Mouse (Mus musculus) CH12.LX (cell line): ENCODE data around the gene Itpk1. TPM values are rescaled to one million over a fixed set of nuclear protein-coding genes. Genes with fewer than 3 reads are reported as not detected.
A peak's percentile ranks its signal among the peaks of the same experiment; 100 is the strongest.

Source experiments
- DNase-seq: peaks from one replicate; pipeline ENCODE4 v3.0.0-alpha.2; 2013; ENCODE audit errors: extremely low read depth
- H3K27ac ChIP-seq: 2 replicates; pipeline ENCODE4 v1.5.1; 2012; ENCODE audit warnings: low read depth, mild to moderate bottlenecking, control low read depth, moderate library complexity; ENCODE audit not compliant: insufficient read depth
- H3K27me3 ChIP-seq: replicated peaks from 2 replicates; pipeline ENCODE3; 2012; ENCODE audit warnings: inconsistent platforms
- H3K36me3 ChIP-seq, 2 experiments: replicated peaks in 1 of 2; 2 replicates each; pipeline versions ENCODE3 to v1.6.1; 2012; ENCODE audit warnings: inconsistent platforms in 1 of 2, low read length in 1 of 2, mild to moderate bottlenecking in 1 of 2, mixed read lengths in 1 of 2, moderate library complexity in 1 of 2; ENCODE audit not compliant: control insufficient read depth in 1 of 2, insufficient read depth in 1 of 2
- H3K4me1 ChIP-seq, 2 experiments: 2 replicates each; pipeline ENCODE4 v1.6.1; 2012; ENCODE audit warnings: inconsistent platforms in 1 of 2, moderate library complexity in 1 of 2; ENCODE audit not compliant: insufficient read depth in 2 of 2, control insufficient read depth in 1 of 2
- H3K4me2 ChIP-seq: 2 replicates; pipeline ENCODE4 v1.6.1; 2012; ENCODE audit warnings: low read depth, mild to moderate bottlenecking, control low read depth; ENCODE audit not compliant: poor library complexity, insufficient read depth, severe bottlenecking
- H3K4me3 ChIP-seq, 3 experiments: fragments of 150-350 bp in 1 of 3; sonication (generic) in 1 of 3; replicated peaks in 1 of 3; 2 replicates each; pipeline versions ENCODE3 to v1.5.1; 2011 to 2012; ENCODE audit warnings: low read depth in 2 of 3, low read length in 2 of 3, mild to moderate bottlenecking in 2 of 3, moderate library complexity in 2 of 3, control low read depth in 1 of 3, improper control_type of control experiment in 1 of 3, inconsistent platforms in 1 of 3, mixed read lengths in 1 of 3; ENCODE audit not compliant: poor library complexity in 1 of 3
- H3K79me2 ChIP-seq: replicated peaks from 2 replicates; pipeline ENCODE4 v1.6.1; 2012; ENCODE audit warnings: mild to moderate bottlenecking, moderate library complexity; ENCODE audit not compliant: control insufficient read depth, poor library complexity, insufficient read depth, severe bottlenecking; ENCODE audit errors: extremely low read depth
- H3K9ac ChIP-seq: 2 replicates; pipeline ENCODE4 v1.6.1; 2012; ENCODE audit warnings: low read depth, mild to moderate bottlenecking, control low read depth, moderate library complexity; ENCODE audit not compliant: insufficient read depth
- H3K9me3 ChIP-seq: replicated peaks from 2 replicates; pipeline ENCODE3; 2012; ENCODE audit warnings: low read length, inconsistent platforms, mixed read lengths
- CHD1 ChIP-seq: IDR thresholded peaks from 2 replicates; pipeline ENCODE4 v1.6.1; 2012; ENCODE audit warnings: low read depth, low read length, improper control_type of control experiment, inconsistent platforms
- CTCF ChIP-seq, 2 experiments: IDR thresholded peaks in 1 of 2; conservative IDR thresholded peaks in 1 of 2; 2 replicates each; pipeline ENCODE4 v1.5.1; 2011 to 2012; ENCODE audit warnings: low read depth in 2 of 2, low read length in 2 of 2, improper control_type of control experiment in 1 of 2, inconsistent platforms in 1 of 2, mild to moderate bottlenecking in 1 of 2, moderate library complexity in 1 of 2
- E2F4 ChIP-seq: IDR thresholded peaks from 2 replicates; pipeline ENCODE4 v1.6.1; 2011; ENCODE audit warnings: low read depth, low read length, improper control_type of control experiment; ENCODE audit not compliant: insufficient replicate concordance
- ELF1 ChIP-seq: IDR thresholded peaks from 2 replicates; pipeline ENCODE4 v1.6.1; 2014; ENCODE audit warnings: low read depth, mild to moderate bottlenecking, inconsistent platforms, low read length, improper control_type of control experiment
- EP300 ChIP-seq: IDR thresholded peaks from 2 replicates; pipeline ENCODE4 v1.6.1; 2011; ENCODE audit warnings: low read length, improper control_type of control experiment
- HCFC1 ChIP-seq: IDR thresholded peaks from 2 replicates; pipeline ENCODE4 v1.6.1; 2012; ENCODE audit warnings: low read depth, mild to moderate bottlenecking, inconsistent platforms, low read length, improper control_type of control experiment
- IRF4 ChIP-seq: IDR thresholded peaks from 2 replicates; pipeline ENCODE4 v1.6.1; 2014; ENCODE audit warnings: low read depth, mild to moderate bottlenecking, inconsistent platforms, low read length, improper control_type of control experiment
- KAT2A ChIP-seq: IDR thresholded peaks from 2 replicates; pipeline ENCODE4 v1.6.1; 2012; ENCODE audit warnings: low read length, improper control_type of control experiment, inconsistent platforms; ENCODE audit not compliant: insufficient replicate concordance
- MAFK ChIP-seq: IDR thresholded peaks from 2 replicates; pipeline ENCODE4 v1.6.1; 2011; ENCODE audit warnings: low read length, improper control_type of control experiment; ENCODE audit not compliant: insufficient replicate concordance
- MYC ChIP-seq: IDR thresholded peaks from 2 replicates; pipeline ENCODE4 v1.6.1; 2011; ENCODE audit warnings: low read depth, mild to moderate bottlenecking, improper control_type of control experiment, low read length
- NRF1 ChIP-seq: IDR thresholded peaks from 2 replicates; pipeline ENCODE4 v1.6.1; 2014; ENCODE audit warnings: low read depth, mild to moderate bottlenecking, inconsistent platforms, low read length, improper control_type of control experiment, moderate library complexity
- PAX5 ChIP-seq: IDR thresholded peaks from 2 replicates; pipeline ENCODE4 v1.6.1; 2012; ENCODE audit warnings: low read length, inconsistent platforms, mixed read lengths
- RAD21 ChIP-seq: IDR thresholded peaks from 2 replicates; pipeline ENCODE4 v1.6.1; 2011; ENCODE audit warnings: low read depth, mild to moderate bottlenecking, low read length, improper control_type of control experiment, moderate library complexity
- RCOR1 ChIP-seq: conservative IDR thresholded peaks from 2 replicates; pipeline ENCODE4 v1.6.1; 2012; ENCODE audit warnings: low read depth, mild to moderate bottlenecking, inconsistent platforms, low read length, improper control_type of control experiment
- TCF12 ChIP-seq: IDR thresholded peaks from 2 replicates; pipeline ENCODE4 v1.6.1; 2014; ENCODE audit warnings: low read depth, mild to moderate bottlenecking, inconsistent platforms, low read length, improper control_type of control experiment
- UBTF ChIP-seq: IDR thresholded peaks from 2 replicates; pipeline ENCODE4 v1.6.1; 2012; ENCODE audit warnings: low read depth, mild to moderate bottlenecking, inconsistent platforms, low read length, improper control_type of control experiment, moderate library complexity
- USF1 ChIP-seq: IDR thresholded peaks from 2 replicates; pipeline ENCODE4 v1.6.1; 2014; ENCODE audit warnings: low read depth, mild to moderate bottlenecking, inconsistent platforms, low read length, improper control_type of control experiment
- USF2 ChIP-seq: conservative IDR thresholded peaks from 2 replicates; pipeline ENCODE4 v1.6.1; 2011; ENCODE audit warnings: low read depth, low read length, improper control_type of control experiment
- ZKSCAN1 ChIP-seq: IDR thresholded peaks from 2 replicates; pipeline ENCODE4 v1.6.1; 2012; ENCODE audit warnings: low read depth, inconsistent platforms, low read length, improper control_type of control experiment, borderline replicate concordance
- dilution Hi-C: fragments of 300-500 bp; cut with MboI; formaldehyde crosslinking; loops from 2 replicates; pipeline ENCODE4 v1.14.3; 2020; ENCODE audit warnings: low sequenced_read_pairs; ENCODE audit not compliant: extremely low pct_unique_long_range_greater_than_20kb, extremely low pct_ligation_motif_present
- in situ Hi-C: fragments of 300-500 bp; cut with MboI; formaldehyde crosslinking; loops from 3 replicates; pipeline ENCODE4 v1.14.3; 2019; ENCODE audit warnings: low sequenced_read_pairs, low pct_ligation_motif_present, low pct_unique_long_range_greater_than_20kb, mixed read lengths
- polyA plus RNA-seq: library from polyadenylated mRNA; unstranded; fragments of >175 nt; gene quantifications from 2 replicates; pipeline ENCODE4 v1.2.1, GENCODE M21; 2012; ENCODE audit warnings: low read depth; ENCODE audit not compliant: insufficient read length
- total RNA-seq, 2 experiments: library from RNA; depleted of rRNA; stranded (reverse); fragments of 300-350 nt in 1 of 2; fragments of >200 nt in 1 of 2; gene quantifications; 2 replicates each; pipeline ENCODE4 v1.2.3; 2012 to 2014

Gene Itpk1
- total and polyA plus RNA-seq, 3 experiments = 14.0 to 25.1 (median 19.2) TPM

DNA sequence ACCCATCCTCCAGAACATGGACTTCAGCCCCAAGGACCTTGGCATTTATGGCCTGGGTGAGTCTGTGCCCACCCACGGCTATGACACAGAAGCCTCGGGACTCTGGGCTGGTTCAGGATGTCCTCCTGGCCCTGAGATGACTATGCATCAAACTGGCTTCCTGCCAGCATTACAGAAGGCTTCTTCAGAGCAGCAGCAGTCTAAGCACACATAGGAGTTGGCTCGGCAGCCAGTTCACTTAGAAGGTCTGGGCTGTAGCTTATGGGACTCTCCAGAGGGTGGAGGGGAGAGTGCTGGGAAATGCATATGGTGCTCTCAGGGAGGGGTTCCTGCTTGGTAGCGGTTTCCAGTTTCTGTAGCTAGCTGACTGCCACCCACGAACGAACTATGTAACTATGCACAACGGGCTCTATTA, 21.0 kb upstream of the Itpk1 start:
- in situ Hi-C loops = no loop called here
- no peaks in the 10 kb centered on the region for H3K36me3 ChIP-seq
- DNase-seq = no peak
- H3K9me3 ChIP-seq = no peaks in the 10 kb centered on the region
- no peaks in the 10 kb centered on the region for H3K27me3 ChIP-seq
- no peak for TF ChIP-seq EP300
- TF ChIP-seq PAX5 = no peak
- no peak for TF ChIP-seq MAFK
- no peak for TF ChIP-seq CTCF (conservative IDR thresholded peaks at IDR 0.05 in 1 of 2, IDR thresholded peaks at IDR 0.05 in 1 of 2; ENCODE audit: low read depth in 2 of 2, low read length in 2 of 2)
- TF ChIP-seq RCOR1 = no peak
- no peak for TF ChIP-seq IRF4
- no peak for TF ChIP-seq CHD1
- TF ChIP-seq NRF1 = no peak
- no peak for TF ChIP-seq E2F4
- TF ChIP-seq USF2 = no peak
- TF ChIP-seq UBTF = no peak
- TF ChIP-seq RAD21 = no peak
- TF ChIP-seq KAT2A = no peak
- TF ChIP-seq TCF12 = no peak
- TF ChIP-seq USF1 = no peak
- TF ChIP-seq MYC = no peak
- TF ChIP-seq HCFC1 = no peak
- no peak for TF ChIP-seq ZKSCAN1
- TF ChIP-seq, all 38 proteins: peak for 0
- dilution Hi-C loops = no loop called here
- H3K79me2 ChIP-seq = no peaks in the 10 kb centered on the region
- H3K4me3 ChIP-seq = no peak overlapping the region
- peaks cover 0 to 11% of the 10 kb centered on the region in 2 experiments; a peak in 2 of 4 replicates for H3K4me1 ChIP-seq
- H3K4me2 ChIP-seq = no peak overlapping the region
- no peak overlapping the region for H3K9ac ChIP-seq
- H3K27ac ChIP-seq = no peak overlapping the region

GRCm38 (mm10) chr12:102725146-102725545, 20.4 kb upstream of the Itpk1 start:
- no peaks in the 10 kb centered on the region for H3K27me3 ChIP-seq
- no peaks in the 10 kb centered on the region for H3K36me3 ChIP-seq
- in situ Hi-C loops (no loop called here), dilution Hi-C loops (no loop called here)
- H3K79me2 ChIP-seq = no peaks in the 10 kb centered on the region
- no peak for DNase-seq
- peaks cover 0 to 5% of the 10 kb centered on the region in 2 experiments; a peak in 2 of 4 replicates for H3K4me1 ChIP-seq
- H3K4me2 ChIP-seq = no peak overlapping the region
- no peak overlapping the region for H3K4me3 ChIP-seq
- TF ChIP-seq MAFK (peak; percentile 40; the same call in 1 of the 2 replicates), ELF1 (no peak), RAD21 (no peak)
- no peaks in the 10 kb centered on the region for H3K9me3 ChIP-seq
- H3K27ac ChIP-seq = no peak overlapping the region
- no peak overlapping the region for H3K9ac ChIP-seq
